Mouse (Mus musculus): ENCODE measurements around the gene Dlg3.

DNA sequence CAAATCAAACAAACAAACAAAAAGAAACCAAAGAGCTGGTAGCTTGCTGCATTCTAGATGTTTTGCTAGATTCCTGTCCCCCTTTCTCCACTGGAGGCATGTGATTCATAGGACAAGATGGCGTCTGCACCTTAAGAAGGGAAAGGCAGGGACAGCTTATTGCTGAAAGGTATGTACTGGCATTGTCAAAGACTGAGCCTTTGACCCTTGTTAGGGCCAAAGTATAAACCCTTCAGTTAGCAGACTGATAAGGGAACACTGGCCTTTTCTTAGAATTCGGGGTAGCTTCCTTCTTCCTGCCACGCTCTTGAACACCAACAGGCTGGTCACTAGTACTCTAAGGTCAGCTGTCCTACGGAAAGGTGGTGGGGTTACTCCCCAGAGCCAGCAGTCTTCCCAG is 29.8 kb downstream of the Dlg3 start:
- TF ChIP-seq GATA1 (IDR thresholded peaks at IDR 0.05; ENCODE audit: low read length) (no peak), TAL1 (IDR thresholded peaks at IDR 0.05; ENCODE audit: low read length) (no peak)

All from erythroblast, embryonic 14.5 days (primary cell).